Mouse (Mus musculus): Measurements from ENCODE around the gene Scaf8.
"Not testable (repeated sequence)": the region's sequence is repeated elsewhere in the genome, so short reads cannot be mapped to it uniquely, and the experiment has no call there.

GRCm38 (mm10) chr17:3156176-3156575, 41.4 kb downstream of the Scaf8 start:
- not testable (repeated sequence) for TF ChIP-seq CTCF (IDR thresholded peaks at IDR 0.05); EP300 (IDR thresholded peaks at IDR 0.05; ENCODE audit: insufficient read depth, low read depth, low read length)

Data from heart, adult 2 months (tissue).